Mouse (Mus musculus): ENCODE data around the gene Sufu. TPM values are rescaled to one million over a fixed set of nuclear protein-coding genes. Genes with fewer than 3 reads are reported as not detected.

The Sufu gene
- polyA plus RNA-seq, 1 experiment: 15.0 TPM

DNA sequence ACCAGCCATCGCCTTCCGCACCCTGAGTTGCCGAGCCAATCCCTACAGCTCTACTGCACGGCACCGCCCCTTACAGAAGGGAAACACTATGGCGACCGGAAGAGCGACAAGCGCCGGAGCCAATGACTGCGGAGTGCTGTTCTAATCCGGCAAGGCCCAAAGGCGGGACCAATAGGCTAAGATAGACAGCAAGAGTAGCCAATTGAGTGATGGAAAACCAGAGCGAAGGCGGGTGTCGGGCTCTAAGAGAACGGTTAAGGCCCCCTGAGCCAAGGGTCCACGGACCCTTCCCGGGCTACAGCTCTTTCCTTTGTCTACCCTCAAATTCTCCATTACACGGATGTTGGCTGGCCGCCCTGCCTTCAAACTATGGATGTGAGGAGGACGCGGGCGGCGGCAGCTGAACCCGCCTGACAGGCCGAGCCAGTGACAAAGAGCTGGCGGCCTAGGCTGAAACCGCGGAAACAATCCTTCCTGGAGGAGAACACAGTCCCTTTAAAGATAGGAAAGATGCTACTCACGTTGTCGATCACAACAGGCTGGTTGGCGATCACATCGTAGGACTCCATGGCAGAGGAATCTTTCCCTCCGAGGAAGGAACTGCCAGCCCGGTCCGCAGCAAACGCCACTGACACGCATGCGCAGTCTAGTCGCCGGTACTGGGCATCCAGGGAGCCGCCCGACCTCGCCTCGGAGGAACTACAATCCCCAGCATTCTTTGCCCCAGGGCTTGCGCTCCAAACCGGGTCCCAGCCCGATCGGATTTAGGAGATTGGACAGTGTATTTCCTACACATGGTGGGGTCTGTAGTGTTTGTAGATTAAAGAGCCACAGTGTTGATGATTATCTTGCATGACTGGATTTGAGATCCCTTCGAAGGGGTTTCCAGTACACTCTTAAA is 1.3 kb upstream of the Sufu start, which contains the start of gene Actr1a:
TSS of gene Actr1a (minus strand) at position 640 of the 901 bp plus-strand sequence.
- Histone ChIP-seq H3K4me1 (ENCODE audit: control insufficient read depth, insufficient read depth, low read length) (peaks cover 9% of the 10 kb centered on the region), H3K27me3 (ENCODE audit: control insufficient read depth, insufficient read depth, low read length) (no peaks in the 10 kb centered on the region), H3K4me3 (replicated peaks; ENCODE audit: insufficient read depth, low read depth, low read length) (peak within 1 kb of the TSS; percentile 92), H3K27ac (ENCODE audit: insufficient read depth, low read length) (peak within 1 kb of the TSS; percentile 47)
- TF ChIP-seq POLR2A (IDR thresholded peaks at IDR 0.05; ENCODE audit: borderline replicate concordance, insufficient read depth, low read length) (peak; percentile 94), CTCF (IDR thresholded peaks at IDR 0.05; ENCODE audit: borderline replicate concordance, insufficient read depth, low read depth, low read length) (no peak)
- peak; percentile 98 for DNase-seq
- WGBS: under 1% methylated on average over 51 of the region's 51 CpGs

DNA sequence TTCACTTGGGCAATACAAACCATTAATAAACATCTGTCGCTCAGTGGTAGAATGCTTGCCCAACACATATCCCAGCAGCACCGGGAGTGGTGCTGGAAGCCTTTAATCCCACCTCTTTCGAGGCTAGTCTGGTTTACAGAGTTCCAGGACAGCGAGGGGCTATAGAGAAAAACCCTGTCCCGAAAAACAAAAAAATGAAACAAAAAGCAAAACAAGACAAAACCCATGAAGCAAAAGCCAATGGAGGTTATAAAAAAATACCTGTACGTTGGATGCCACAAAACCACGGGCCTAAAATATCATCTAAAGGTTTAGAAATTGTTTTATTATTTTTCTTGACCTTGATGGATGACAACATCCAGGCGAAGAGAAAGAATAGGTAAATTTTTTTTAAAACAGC is 587 bp upstream of the Sufu start:
- peaks cover 5% of the 10 kb centered on the region; the same call in 1 of the 2 replicates for H3K4me1 ChIP-seq (ENCODE audit: control insufficient read depth, insufficient read depth, low read length)
- DNase-seq: no peak
- H3K27ac ChIP-seq (ENCODE audit: insufficient read depth, low read length): no peak overlapping the region
- no peak overlapping the region for H3K4me3 ChIP-seq (replicated peaks; ENCODE audit: insufficient read depth, low read depth, low read length)
- no peaks in the 10 kb centered on the region for H3K27me3 ChIP-seq (ENCODE audit: control insufficient read depth, insufficient read depth, low read length)
- no peak for TF ChIP-seq CTCF (IDR thresholded peaks at IDR 0.05; ENCODE audit: borderline replicate concordance, insufficient read depth, low read depth, low read length)
- TF ChIP-seq POLR2A (IDR thresholded peaks at IDR 0.05; ENCODE audit: borderline replicate concordance, insufficient read depth, low read length): no peak
- 10% methylated on average over 8 of the region's 8 CpGs for WGBS

DNA sequence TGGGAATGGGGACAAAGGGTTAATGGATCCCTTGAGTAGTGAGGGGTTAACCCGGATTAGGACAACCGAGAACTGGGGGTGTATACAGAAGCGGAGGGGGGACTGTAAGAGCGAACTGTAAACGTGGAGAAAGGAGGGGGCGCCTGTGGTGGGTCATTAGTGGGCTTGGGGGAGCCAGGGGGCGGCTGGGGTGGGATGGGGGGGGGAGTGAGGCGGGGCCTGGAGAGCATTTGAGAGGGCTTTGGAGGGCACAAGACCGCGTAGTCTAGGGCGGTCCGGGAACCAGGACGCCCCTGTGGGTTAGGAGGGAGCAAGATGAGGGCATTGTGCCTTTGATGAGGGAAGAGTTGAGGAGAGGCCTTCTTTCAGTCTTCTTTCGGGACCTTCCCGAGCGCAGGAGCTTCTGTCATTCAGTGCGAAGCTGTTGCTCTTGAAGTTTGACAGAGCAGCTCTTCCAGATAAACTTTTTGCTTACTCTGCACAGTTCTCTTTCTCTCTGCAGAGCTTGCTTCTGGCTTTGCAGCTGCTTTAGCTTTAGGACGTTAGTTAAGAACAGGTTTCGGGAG is 823 bp downstream of the Sufu start:
- WGBS: 5% methylated on average over 17 of the region's 19 CpGs
- no peak for TF ChIP-seq POLR2A (IDR thresholded peaks at IDR 0.05; ENCODE audit: borderline replicate concordance, insufficient read depth, low read length)
- TF ChIP-seq CTCF (IDR thresholded peaks at IDR 0.05; ENCODE audit: borderline replicate concordance, insufficient read depth, low read depth, low read length): no peak
- no peak overlapping the region for H3K27ac ChIP-seq (ENCODE audit: insufficient read depth, low read length)
- H3K4me1 ChIP-seq (ENCODE audit: control insufficient read depth, insufficient read depth, low read length): peaks cover 5% of the 10 kb centered on the region; the same call in 1 of the 2 replicates
- peak overlapping the region; percentile 84 for H3K4me3 ChIP-seq (replicated peaks; ENCODE audit: insufficient read depth, low read depth, low read length)
- no peaks in the 10 kb centered on the region for H3K27me3 ChIP-seq (ENCODE audit: control insufficient read depth, insufficient read depth, low read length)
- peak in 1 of 2 experiments; percentile 24 for DNase-seq

DNA sequence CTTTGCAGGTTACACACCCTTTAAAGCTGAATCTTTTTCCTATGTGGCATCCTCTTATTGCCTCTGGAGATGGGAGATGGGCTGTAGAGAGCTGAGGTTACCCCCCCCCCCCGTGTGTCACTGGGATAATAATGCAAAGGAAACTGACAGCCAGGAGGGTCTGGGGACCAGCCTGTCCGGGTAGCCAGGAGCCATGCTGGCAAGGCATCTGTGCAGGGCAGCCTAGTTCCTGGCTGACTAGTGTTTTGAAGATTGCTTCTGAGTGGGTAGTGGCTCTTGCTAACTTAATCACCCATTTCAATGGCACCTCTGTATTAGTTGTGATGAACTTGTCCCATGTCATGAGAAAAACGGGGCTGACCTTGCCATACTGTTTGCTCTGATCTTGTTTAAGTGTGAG is 1.7 kb downstream of the Sufu start:
- Histone ChIP-seq H3K4me1 (ENCODE audit: control insufficient read depth, insufficient read depth, low read length) (peaks cover 5% of the 10 kb centered on the region; the same call in 1 of the 2 replicates), H3K4me3 (replicated peaks; ENCODE audit: insufficient read depth, low read depth, low read length) (no peak overlapping the region), H3K27me3 (ENCODE audit: control insufficient read depth, insufficient read depth, low read length) (no peaks in the 10 kb centered on the region), H3K27ac (ENCODE audit: insufficient read depth, low read length) (no peak overlapping the region)
- WGBS: 14% methylated on average over 3 of the region's 3 CpGs
- no peak for DNase-seq
- TF ChIP-seq POLR2A (IDR thresholded peaks at IDR 0.05; ENCODE audit: borderline replicate concordance, insufficient read depth, low read length): no peak
- no peak for TF ChIP-seq CTCF (IDR thresholded peaks at IDR 0.05; ENCODE audit: borderline replicate concordance, insufficient read depth, low read depth, low read length)

GRCm38 (mm10) chr19:46399372-46399771 is 2.7 kb downstream of the Sufu start:
- no peak overlapping the region for H3K27ac ChIP-seq (ENCODE audit: insufficient read depth, low read length)
- H3K27me3 ChIP-seq (ENCODE audit: control insufficient read depth, insufficient read depth, low read length): no peaks in the 10 kb centered on the region
- H3K4me1 ChIP-seq (ENCODE audit: control insufficient read depth, insufficient read depth, low read length): peaks cover 5% of the 10 kb centered on the region; the same call in 1 of the 2 replicates
- TF ChIP-seq CTCF (IDR thresholded peaks at IDR 0.05; ENCODE audit: borderline replicate concordance, insufficient read depth, low read depth, low read length) (no peak), POLR2A (IDR thresholded peaks at IDR 0.05; ENCODE audit: borderline replicate concordance, insufficient read depth, low read length) (no peak)
- no peak for DNase-seq
- WGBS: 67% methylated on average over 6 of the region's 6 CpGs
- no peak overlapping the region for H3K4me3 ChIP-seq (replicated peaks; ENCODE audit: insufficient read depth, low read depth, low read length)

DNA sequence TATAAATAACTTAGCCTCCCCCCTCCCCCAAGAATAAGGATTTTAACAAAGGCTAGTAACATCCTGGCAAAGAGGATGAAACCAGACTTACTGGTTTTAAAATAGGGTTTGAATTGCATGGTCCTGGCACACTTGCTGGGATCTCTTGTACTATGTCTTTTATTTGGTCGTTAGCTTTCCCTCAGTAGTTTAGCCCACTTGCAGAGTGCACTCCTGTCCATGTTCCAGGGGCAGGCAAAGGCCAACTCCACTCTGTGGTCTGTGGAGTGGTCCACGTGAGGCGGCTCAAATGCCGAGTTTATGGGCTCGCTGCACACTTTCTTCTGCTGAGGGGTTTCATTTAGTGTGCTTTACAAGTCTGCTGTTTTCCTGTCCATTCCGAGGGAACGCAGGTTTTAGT is 3.2 kb downstream of the Sufu start:
- H3K27me3 ChIP-seq (ENCODE audit: control insufficient read depth, insufficient read depth, low read length): no peaks in the 10 kb centered on the region
- WGBS: 54% methylated on average over 7 of the region's 7 CpGs
- TF ChIP-seq CTCF (IDR thresholded peaks at IDR 0.05; ENCODE audit: borderline replicate concordance, insufficient read depth, low read depth, low read length) (no peak), POLR2A (IDR thresholded peaks at IDR 0.05; ENCODE audit: borderline replicate concordance, insufficient read depth, low read length) (no peak)
- no peak for DNase-seq
- H3K27ac ChIP-seq (ENCODE audit: insufficient read depth, low read length): no peak overlapping the region
- H3K4me1 ChIP-seq (ENCODE audit: control insufficient read depth, insufficient read depth, low read length): peaks cover 5% of the 10 kb centered on the region; the same call in 1 of the 2 replicates
- no peak overlapping the region for H3K4me3 ChIP-seq (replicated peaks; ENCODE audit: insufficient read depth, low read depth, low read length)

DNA sequence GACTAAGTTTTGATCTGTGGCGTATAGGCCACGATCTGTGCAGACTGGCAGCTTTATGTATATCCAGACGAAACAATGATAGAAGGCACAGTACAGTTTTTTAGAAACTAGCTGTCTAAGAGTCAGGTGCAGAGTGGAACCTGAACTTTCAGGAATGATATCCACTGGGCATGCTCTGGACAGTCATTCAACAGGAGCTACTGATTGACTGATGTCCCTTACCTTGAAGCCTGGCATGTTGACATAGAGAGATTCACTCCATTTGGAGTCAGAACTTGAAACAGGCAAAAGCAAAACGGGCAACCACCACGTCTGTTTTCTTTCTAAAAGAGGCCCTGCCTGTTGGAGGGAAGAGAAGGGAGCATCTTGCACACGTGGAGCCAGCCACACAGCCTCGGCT is 3.9 kb downstream of the Sufu start:
- no peak overlapping the region for H3K27ac ChIP-seq (ENCODE audit: insufficient read depth, low read length)
- no peaks in the 10 kb centered on the region for H3K27me3 ChIP-seq (ENCODE audit: control insufficient read depth, insufficient read depth, low read length)
- no peak for DNase-seq
- 60% methylated on average over 7 of the region's 7 CpGs for WGBS
- no peak overlapping the region for H3K4me3 ChIP-seq (replicated peaks; ENCODE audit: insufficient read depth, low read depth, low read length)
- no peak for TF ChIP-seq POLR2A (IDR thresholded peaks at IDR 0.05; ENCODE audit: borderline replicate concordance, insufficient read depth, low read length)
- no peak for TF ChIP-seq CTCF (IDR thresholded peaks at IDR 0.05; ENCODE audit: borderline replicate concordance, insufficient read depth, low read depth, low read length)
- H3K4me1 ChIP-seq (ENCODE audit: control insufficient read depth, insufficient read depth, low read length): peaks cover 5% of the 10 kb centered on the region; the same call in 1 of the 2 replicates

Data from cerebellum, adult 2 months (tissue).